Mouse (Mus musculus) limb, embryonic 10.5 days (tissue): ENCODE results near the gene Eif5. TPM values are rescaled to one million over a fixed set of nuclear protein-coding genes. Genes with fewer than 3 reads are reported as not detected.

Experiments used
- DNase-seq: peaks from one replicate; pipeline ENCODE4 v3.0.0-alpha.2; 2017; ENCODE audit warnings: low spot score
- H3K27ac ChIP-seq: fragments of 300-500 bp; sonication (generic); 2 replicates; pipeline ENCODE4 v1.5.1; 2016; ENCODE audit warnings: mild to moderate bottlenecking
- H3K27me3 ChIP-seq: fragments of 300-500 bp; sonication (generic); 2 replicates; pipeline ENCODE4 v1.6.1; 2016; ENCODE audit warnings: low read depth, mild to moderate bottlenecking; ENCODE audit not compliant: poor library complexity, severe bottlenecking
- H3K36me3 ChIP-seq: fragments of 300-500 bp; sonication (generic); 2 replicates; pipeline ENCODE4 v1.6.1; 2016; ENCODE audit warnings: mild to moderate bottlenecking, moderate library complexity
- H3K4me1 ChIP-seq: fragments of 300-500 bp; sonication (generic); 2 replicates; pipeline ENCODE4 v1.6.1; 2016
- H3K4me3 ChIP-seq: fragments of 300-500 bp; sonication (generic); 2 replicates; pipeline ENCODE4 v1.5.1; 2016; ENCODE audit warnings: mild to moderate bottlenecking, moderate library complexity
- H3K9me3 ChIP-seq: fragments of 300-500 bp; sonication (generic); replicated peaks from 2 replicates; pipeline ENCODE4 v1.6.1; 2016; ENCODE audit warnings: mild to moderate bottlenecking
- WGBS: fragments of 180-500 bp; shearing (Covaris S2); methylation state at CpG from one replicate; pipeline ENCODE4 v1.1.7; 2016; 5-methylcytosine and 5-hydroxymethylcytosine counted together
- polyA plus RNA-seq: library from polyadenylated mRNA; unstranded; fragments of >200 nt; fragmentation: Nextera tagmentation; extraction: Ambion mirVana; gene quantifications from 2 replicates; pipeline ENCODE4 v1.2.1, GENCODE M21; 2016

Eif5 gene
- polyA plus RNA-seq, 1 experiment from 2014 or later = 688 TPM

DNA sequence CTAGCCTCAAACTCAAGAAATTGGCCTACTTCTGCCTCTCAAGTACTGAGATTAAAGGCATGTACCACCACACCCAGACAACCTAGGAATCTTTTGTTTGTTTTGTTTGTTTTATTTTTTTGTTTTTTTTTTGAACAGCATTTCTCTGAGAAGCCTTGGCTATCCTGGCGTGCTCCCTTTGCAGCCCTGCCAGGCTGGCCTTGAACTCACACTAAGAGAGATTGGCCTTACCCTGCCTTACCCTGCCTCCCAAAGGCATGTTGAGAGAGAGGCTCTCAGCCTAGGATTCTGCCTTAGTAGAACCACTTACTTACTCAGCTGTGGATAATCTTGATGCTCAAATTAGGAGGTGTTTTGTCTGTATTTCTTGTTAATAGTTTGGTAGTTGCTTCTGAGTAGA lies 45.2 kb downstream of the Eif5 start:
- WGBS = 95% methylated on average over 1 of the region's 1 CpGs
- no peaks in the 10 kb centered on the region for H3K9me3 ChIP-seq
- no peaks in the 10 kb centered on the region; the same call in 1 of the 2 replicates for H3K4me1 ChIP-seq
- no peaks in the 10 kb centered on the region for H3K27me3 ChIP-seq
- DNase-seq = no peak
- H3K36me3 ChIP-seq = peaks cover 23% of the 10 kb centered on the region; the same call in 1 of the 2 replicates
- H3K27ac ChIP-seq = no peak overlapping the region
- no peak overlapping the region for H3K4me3 ChIP-seq

DNA sequence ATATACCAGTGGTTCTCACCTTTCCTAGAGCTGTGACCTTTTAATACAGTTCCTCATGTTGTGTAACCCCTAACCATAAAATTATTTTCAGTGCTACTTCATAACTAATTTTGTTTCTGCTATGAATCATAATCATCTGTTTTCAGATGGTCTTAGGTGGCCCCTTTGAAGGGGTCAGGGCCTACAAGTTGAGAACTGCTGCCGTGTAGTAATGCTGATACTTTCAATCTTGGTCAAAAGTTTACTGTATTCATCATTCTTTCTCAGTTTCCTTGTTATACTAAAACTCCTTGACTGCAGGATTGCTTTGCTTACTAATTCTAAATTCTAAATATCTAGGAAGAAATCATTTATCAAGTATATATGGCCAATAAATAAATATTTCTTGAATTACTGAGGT lies 46.6 kb downstream of the Eif5 start:
- H3K27ac ChIP-seq = no peak overlapping the region
- H3K36me3 ChIP-seq = 0 out of 2 replicates have a peak, but pooled peaks cover 13% of the 10 kb centered on the region
- no peaks in the 10 kb centered on the region for H3K9me3 ChIP-seq
- no peak overlapping the region for H3K4me3 ChIP-seq
- H3K27me3 ChIP-seq = no peaks in the 10 kb centered on the region
- WGBS = 94% methylated on average over 1 of the region's 1 CpGs
- no peak for DNase-seq
- no peaks in the 10 kb centered on the region; the same call in 1 of the 2 replicates for H3K4me1 ChIP-seq

DNA sequence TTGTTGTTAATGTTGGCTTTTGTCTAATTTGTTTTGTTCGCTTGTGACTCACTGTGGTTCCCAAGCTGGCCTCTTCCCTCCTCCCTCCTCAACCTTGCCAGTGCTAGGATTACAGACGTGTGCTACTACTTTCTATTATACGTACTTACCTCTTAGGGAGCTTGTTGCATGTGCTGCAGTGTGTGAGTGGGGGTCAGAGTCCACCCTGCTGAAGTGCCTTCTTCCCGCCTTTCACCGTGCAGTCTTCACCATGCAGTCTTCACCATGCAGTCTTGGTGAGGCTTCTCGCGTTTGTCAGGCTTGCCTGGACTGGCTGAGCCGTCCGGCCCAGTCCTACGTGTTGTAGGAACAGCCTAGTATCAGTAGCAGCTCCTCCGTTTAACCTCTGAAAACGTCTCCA lies 49.4 kb downstream of the Eif5 start:
- Histone ChIP-seq H3K4me1 (no peaks in the 10 kb centered on the region; the same call in 1 of the 2 replicates), H3K36me3 (peaks cover 5% of the 10 kb centered on the region; the same call in 1 of the 2 replicates), H3K9me3 (no peaks in the 10 kb centered on the region), H3K27ac (no peak overlapping the region), H3K4me3 (no peak overlapping the region), H3K27me3 (no peaks in the 10 kb centered on the region)
- DNase-seq = no peak
- 91% methylated on average over 12 of the region's 12 CpGs for WGBS

DNA sequence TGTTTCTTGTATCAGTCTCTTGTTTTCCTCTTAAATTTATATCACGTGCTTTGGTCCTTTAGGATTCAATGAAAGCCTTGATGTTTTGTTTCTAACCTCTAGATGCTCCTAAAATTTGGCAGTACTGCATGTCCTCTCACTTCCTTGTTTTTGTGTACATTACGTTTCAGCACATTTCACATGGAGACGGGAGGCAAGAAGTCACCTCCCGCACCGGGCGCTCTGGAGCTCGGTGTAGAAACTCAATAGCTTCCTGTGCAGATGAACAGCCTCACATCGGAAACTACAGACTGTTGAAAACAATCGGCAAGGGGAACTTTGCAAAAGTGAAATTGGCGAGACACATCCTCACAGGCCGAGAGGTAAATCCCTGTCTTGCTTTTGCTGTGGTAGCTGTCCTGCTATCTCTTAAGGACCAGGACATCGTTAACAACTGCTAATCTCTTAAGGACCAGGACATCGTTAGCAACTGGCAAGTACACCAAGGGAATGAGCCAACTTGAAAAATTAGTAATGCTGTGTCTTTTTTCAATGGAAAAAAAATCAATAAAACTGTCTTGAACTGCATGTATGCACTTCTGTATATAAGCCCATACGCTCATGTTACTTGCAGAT lies 54.7 kb downstream of the Eif5 start:
- 94% methylated on average over 14 of the region's 14 CpGs for WGBS
- no peaks in the 10 kb centered on the region for H3K4me1 ChIP-seq
- H3K4me3 ChIP-seq = no peak overlapping the region
- no peaks in the 10 kb centered on the region for H3K27me3 ChIP-seq
- H3K36me3 ChIP-seq = peaks cover 56% of the 10 kb centered on the region
- no peak for DNase-seq
- H3K27ac ChIP-seq = no peak overlapping the region
- H3K9me3 ChIP-seq = no peaks in the 10 kb centered on the region

DNA sequence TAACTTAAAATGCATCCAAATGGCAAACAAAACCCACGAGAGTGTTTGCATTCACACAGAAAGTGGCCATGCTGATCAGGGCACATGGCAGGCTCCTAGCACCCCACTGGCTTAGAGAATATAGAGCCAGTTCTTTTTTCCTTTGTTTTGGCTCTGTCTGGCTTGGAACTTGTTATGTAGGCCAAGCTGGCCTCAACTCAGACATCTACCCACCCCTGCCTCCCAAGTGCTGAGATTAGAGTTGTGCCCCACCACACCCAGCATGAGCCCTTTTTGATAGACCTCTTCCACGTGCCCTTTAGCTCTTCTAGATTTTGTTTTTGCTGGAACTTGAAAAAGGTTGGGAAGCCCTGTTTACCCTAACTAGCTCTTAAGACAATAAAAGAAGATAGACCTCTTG lies 56.0 kb downstream of the Eif5 start:
- whole genome bisulfite sequencing = 83% methylated on average over 2 of the region's 2 CpGs
- peaks cover 64% of the 10 kb centered on the region for H3K36me3 ChIP-seq

More for the DNA sequence above, 56.0 kb downstream of the Eif5 start:
- DNase-seq = no peak
- Histone ChIP-seq H3K9me3 (no peaks in the 10 kb centered on the region), H3K27me3 (no peaks in the 10 kb centered on the region), H3K27ac (no peak overlapping the region), H3K4me1 (no peaks in the 10 kb centered on the region), H3K4me3 (no peak overlapping the region)

Other genes starting within 250 kb of the Eif5 start
- gene Cdc42bpb, start 160.3 kb upstream of the Eif5 start, polyA plus RNA-seq = 30.4 and 32.0 TPM in 2 replicates
- gene Lbhd2, start 131.2 kb upstream of the Eif5 start, polyA plus RNA-seq = not detected in 2 replicates
- 5.1 and 6.5 TPM in 2 replicates for gene Exoc3l4, start 121.0 kb upstream of the Eif5 start, polyA plus RNA-seq
- 4.3 and 6.0 TPM in 2 replicates for gene Tnfaip2, start 95.5 kb upstream of the Eif5 start, polyA plus RNA-seq
- 11.4 and 13.7 TPM in 2 replicates for gene Gm266, start 52.2 kb upstream of the Eif5 start, polyA plus RNA-seq
- 47.4 and 50.6 TPM in 2 replicates for gene Mark3, start 36.5 kb downstream of the Eif5 start, polyA plus RNA-seq
- 46.5 and 55.9 TPM in 2 replicates for gene Ckb, start 134.3 kb downstream of the Eif5 start, polyA plus RNA-seq
- gene Trmt61a, start 140.1 kb downstream of the Eif5 start, polyA plus RNA-seq = 18.2 and 21.0 TPM in 2 replicates
- gene Bag5, start 175.2 kb downstream of the Eif5 start, polyA plus RNA-seq = 52.6 and 52.9 TPM in 2 replicates
- gene Apopt1, start 175.2 kb downstream of the Eif5 start, polyA plus RNA-seq = 57.4 and 64.8 TPM in 2 replicates
- gene Klc1, start 220.8 kb downstream of the Eif5 start, polyA plus RNA-seq = 87.5 and 98.0 TPM in 2 replicates